Mouse (Mus musculus): Measurements from ENCODE around the gene Enpp5.

GRCm38 (mm10) chr17:44061289-44061890, 17.2 kb upstream of the Enpp5 start:
- no peak for TF ChIP-seq CTCF (IDR thresholded peaks at IDR 0.05; ENCODE audit: low read depth)
- TF ChIP-seq EP300 (IDR thresholded peaks at IDR 0.05; ENCODE audit: low read depth) = no peak
